Mouse (Mus musculus): Measurements from ENCODE around the gene Nemf.
"Not testable (repeated sequence)": the region's sequence is repeated elsewhere in the genome, so short reads cannot be mapped to it uniquely, and the experiment has no call there.

Nemf gene

DNA sequence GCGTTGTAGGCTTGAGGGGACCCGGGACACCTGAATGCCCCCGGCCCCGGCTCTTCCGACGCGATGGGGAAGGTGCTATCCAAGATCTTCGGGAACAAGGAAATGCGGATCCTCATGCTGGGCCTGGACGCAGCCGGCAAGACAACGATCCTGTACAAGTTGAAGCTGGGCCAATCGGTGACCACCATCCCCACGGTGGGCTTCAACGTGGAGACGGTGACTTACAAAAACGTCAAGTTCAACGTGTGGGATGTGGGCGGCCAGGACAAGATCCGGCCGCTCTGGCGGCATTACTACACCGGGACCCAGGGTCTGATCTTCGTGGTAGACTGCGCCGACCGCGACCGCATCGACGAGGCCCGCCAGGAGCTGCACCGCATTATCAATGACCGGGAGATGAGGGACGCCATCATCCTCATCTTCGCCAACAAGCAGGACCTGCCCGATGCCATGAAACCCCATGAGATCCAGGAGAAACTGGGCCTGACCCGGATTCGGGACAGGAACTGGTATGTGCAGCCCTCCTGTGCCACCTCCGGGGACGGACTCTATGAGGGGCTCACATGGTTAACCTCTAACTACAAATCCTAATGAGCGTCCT lies 15.9 kb upstream of the Nemf start:
- peak; percentile 10 to 11 for DNase-seq (ENCODE audit: low spot score in 2 of 2)

DNA sequence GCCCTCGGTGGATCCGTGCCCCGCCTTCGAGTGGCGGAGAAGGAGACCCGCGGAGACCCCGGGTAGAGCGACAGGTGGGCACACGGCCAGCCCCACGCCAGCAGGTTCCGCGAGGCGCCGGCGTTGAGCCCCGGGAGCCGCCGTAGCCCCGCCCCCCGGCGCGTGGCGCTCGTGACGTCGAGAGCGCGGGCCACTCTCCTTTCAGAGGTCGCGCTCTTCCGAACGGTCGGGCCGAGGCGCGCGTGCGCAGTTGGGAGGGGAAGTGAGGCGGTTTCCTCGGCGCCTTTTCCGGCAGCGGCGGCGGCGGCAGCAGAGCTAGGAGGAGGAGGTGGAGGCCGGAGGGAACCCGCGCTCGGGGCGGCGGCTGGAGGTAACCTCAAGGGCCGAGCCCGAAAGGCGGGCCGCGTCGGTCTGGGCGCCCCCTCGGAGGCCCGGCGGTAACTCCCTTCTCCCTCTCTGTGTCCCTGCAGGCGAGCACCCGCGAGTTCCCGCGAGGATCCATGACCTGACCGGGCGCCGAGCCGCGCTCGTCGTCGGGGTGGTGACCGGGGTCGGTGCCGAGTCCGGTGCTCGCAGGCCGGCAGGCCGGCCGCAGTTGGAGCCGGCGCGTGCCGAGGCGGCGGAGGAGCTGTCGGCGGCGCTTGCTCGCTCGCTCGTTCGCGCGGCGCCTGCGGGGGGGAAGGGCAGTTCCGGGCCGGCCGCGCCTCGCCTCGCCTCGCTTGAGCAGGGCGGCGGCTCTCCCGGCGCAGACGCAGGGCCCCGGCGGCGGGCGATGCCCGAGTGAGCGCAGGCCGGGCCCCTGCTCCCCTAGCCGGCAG lies 15.1 kb upstream of the Nemf start, which contains the start of the genes Arf6 and Gm9887:
Arf6 (plus strand) TSS at position 297 of the 818 bp plus-strand sequence.
Gm9887 (minus strand) TSS at position 605 of the 818 bp plus-strand sequence.
- DNase-seq (ENCODE audit: low spot score in 2 of 2) = peak; percentile 97 to 98

DNA sequence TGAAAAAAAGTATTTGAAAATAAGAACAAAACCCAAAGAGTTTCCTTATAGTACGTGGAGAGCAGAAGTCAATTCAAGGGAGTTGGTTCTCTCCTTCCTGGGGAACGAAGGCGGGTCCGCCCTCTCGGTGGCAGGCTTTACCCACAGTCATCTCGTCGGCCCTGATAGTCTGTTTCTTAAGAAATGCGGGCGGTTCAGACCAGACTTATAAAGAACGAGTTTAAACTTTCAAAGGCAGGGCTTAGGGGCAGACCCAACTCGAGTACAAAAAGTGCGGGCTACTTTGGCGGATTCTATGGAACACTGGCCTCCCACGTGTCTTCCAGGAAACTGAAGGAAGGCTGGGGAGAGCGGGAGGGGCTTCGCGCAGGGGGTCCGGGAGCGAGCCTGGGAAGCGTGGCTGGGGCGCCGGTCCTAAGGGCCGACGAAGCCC lies 14.5 kb upstream of the Nemf start:
- DNase-seq (ENCODE audit: low spot score in 2 of 2) = no peak

DNA sequence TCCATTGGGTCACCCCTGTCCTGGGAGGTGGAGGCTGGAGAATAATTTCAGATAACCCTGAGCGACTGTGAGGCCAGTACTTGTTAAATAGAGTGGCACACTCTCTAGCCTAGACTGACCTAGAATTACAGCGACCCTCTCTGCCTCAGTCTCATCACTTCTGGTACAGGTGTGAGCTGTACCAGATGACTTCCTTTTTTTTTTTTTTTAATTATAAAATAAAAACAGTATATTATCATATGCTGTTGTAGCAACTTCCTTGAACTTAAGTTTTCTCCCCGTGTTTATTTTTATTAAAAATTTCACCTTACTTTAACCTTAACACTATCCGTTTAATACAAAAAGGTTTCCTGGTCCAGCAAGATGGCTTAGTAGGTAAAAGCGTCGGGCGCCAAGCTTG lies 14.0 kb upstream of the Nemf start:
- DNase-seq (ENCODE audit: low spot score in 2 of 2) = no peak

DNA sequence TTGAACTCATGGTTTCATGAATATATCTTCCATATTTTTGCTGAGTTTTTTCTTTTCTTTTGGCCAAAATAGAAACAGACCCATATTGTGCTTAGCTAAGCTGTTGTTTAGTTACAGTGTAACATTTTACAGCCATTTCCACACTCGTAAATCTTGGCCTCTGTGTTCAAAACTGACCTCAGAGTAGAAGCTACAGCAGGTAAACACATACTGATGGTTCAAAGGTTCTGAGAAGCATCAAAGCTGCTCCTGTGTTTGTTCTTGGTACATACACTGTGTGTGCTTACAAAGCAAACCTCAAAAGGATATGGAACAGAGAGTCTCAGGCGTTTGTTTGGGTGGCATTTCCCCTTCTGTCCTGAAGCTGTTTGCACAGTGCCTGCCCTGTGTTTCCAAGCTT lies 10.6 kb upstream of the Nemf start:
- no peak for DNase-seq (ENCODE audit: low spot score in 2 of 2)

DNA sequence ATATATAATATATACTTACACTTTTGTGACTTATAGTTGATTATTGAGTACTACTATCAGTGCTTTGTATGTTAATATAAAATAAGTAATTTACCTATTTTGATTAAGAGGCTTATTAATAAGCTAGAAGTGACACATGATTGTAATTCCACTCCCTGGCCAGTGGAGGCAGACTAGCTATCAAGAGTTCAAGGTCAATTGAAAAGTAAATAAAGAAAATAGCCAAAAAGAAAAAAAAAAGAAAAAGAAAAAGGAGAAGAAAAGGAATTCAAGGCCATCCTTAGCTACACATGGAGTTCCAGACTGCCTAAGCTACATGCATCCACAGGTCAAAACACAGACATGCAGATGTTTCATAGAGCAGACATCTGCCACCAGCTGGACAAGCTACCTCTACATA lies 9.5 kb upstream of the Nemf start:
- DNase-seq (ENCODE audit: low spot score in 2 of 2) = no peak

DNA sequence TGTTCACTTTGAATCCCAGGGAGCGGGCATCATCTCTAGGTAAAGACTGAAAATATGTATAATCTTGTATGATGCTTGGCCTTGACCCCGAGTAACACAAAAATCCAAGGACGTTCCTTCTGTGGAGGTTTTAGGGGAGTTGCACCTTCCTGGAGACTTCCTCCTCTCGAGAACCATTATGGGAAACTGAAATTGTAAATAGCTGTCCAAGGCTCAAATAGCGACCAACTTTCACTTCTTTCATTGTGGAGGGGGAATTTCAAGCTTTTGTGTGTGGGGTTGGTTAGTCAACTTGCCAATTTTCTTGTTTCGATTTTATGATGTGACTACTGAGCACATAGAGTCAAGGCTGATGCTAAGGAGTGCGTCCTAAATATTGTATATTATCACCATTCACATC lies 8.8 kb upstream of the Nemf start:
- no peak for DNase-seq (ENCODE audit: low spot score in 2 of 2)

DNA sequence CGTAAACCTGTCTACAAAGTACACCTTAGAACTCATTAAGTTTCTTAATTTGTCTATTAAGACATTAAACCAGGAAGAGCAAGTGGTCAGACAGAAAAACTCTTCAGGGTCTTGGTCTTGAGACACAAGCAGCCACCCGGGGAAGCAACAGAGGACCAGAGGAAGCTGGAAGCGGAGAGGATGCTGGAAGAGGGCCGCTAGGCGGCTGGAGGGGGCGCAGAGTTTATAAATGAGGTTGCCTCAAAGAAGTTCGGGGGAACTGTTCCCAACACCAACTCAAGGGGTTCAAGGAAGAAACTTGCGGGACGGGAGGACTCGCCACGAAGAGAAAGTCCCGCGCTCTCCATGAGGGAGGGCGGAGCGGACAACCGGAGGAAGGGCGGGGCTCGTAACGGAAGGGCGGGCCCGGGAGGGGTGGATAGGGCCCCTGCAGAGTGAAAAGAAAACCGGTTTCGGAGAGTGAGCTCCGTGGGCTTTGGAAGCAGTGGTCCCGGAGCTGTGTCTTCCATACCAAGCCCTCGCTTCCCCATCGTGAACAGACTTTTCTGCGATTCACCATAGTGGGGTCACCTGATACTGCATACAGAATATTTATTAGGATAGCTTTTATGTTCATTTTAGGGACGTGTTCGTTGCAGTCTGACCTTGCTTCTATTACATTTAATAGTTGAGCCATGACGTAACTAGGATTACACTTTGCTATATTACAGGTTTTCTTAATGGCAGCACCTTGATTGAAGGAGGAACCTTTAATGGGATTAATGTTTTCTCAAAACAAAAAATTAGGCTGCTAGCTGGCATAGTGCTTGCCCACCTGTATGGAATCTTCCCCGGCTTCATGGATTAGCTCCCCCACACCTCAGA lies 7.2 kb upstream of the Nemf start:
- peak; percentile 61 to 66 for DNase-seq (ENCODE audit: low spot score in 2 of 2)

DNA sequence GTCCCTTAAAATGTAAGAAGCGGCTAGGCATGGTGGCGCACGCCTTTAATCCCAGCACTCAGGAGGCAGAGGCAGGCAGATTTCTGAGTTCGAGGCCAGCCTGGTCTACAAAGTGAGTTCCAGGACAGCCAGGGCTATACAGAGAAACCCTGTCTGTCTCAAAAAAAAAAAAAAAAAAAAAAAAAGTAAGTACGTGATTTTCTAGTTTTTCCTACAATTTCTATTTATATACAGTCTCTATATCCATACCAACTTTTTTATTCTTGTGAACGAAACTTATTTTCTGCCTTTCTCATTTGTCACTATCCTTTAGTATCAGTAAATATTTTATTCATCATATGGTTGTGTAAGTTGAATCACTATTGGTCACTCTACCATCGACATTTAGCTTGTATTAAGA lies 6.1 kb upstream of the Nemf start:
- not testable (repeated sequence) for DNase-seq (ENCODE audit: low spot score in 2 of 2)

DNA sequence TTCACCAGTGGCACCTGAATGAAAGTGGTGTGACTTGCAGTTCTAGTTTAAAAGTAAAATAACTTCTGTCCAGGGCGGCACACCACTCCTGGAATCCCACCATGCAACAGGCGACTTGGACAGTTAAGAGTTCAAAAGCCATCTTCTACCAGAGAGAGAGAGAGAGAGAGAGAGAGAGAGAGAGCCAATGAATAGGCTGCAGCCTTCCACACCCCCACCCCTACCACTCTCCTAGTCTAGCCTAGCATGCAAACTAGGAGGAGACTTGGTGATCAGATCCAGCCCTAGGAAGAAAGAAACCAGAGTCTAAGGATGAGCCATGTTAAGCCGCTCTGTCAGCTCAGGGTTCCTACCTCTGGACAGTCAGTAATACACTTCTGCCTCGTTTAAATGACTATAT lies 5.4 kb upstream of the Nemf start:
- DNase-seq (ENCODE audit: low spot score in 2 of 2) = no peak

DNA sequence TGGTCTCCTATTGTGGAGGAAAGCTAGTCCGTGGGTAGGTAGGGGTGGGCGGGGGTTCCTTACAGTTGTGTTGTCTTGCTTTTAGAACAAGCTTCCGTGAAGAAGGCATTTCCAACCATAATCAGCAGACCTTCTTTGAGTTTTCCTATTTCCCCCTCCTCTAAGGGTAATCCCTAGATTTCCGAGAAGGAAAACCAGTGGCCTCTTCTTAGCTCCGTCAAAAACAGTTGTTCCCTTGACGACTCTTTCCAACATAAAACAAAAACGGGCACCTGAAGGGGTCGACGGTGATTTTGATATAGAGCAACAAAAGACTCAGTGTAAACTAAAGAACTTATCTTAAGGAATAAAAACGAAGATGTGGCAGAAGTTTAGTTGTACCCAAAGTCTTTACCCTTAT lies 5.0 kb upstream of the Nemf start:
- DNase-seq (ENCODE audit: low spot score in 2 of 2) = no peak

DNA sequence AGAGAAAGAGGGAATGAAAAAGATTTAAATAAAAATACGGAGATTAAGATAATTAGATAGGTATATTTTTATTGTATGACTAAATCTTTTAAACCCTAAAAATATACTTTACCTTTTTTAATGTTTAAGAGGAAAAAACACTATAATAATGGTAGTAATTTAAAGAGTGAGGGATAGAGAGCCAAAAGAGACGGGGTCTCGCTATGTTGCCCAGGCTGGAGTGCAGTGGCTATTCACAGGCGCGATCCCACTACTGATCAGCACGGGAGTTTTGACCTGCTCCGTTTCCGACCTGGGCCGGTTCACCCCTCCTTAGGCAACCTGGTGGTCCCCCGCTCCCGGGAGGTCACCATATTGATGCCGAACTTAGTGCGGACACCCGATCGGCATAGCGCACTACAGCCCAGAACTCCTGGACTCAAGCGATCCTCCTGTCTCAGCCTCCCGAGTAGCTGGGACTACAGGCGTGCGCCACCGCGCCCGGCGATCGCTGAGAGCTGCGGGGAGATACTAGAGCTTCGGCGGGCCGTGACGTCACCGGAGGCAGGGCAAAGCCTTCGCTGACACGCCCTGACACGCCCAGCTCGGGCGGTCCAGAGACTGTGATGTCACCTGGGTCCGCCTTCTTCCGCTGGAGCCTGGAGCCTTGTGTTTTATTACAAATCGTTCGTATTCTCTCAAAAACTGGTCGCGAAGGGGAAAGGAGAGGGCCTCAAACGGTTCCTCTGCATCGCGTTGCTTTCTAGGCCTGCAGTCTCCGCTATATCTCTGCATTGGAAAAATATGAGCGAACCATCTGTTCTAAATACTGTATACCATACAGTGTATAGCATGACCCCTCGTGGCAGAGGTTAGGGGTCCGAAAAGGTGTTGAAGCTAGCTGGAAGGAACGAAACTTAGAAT lies 4.3 kb upstream of the Nemf start:
- DNase-seq (ENCODE audit: low spot score in 2 of 2) = peak; percentile 99 to 100

DNA sequence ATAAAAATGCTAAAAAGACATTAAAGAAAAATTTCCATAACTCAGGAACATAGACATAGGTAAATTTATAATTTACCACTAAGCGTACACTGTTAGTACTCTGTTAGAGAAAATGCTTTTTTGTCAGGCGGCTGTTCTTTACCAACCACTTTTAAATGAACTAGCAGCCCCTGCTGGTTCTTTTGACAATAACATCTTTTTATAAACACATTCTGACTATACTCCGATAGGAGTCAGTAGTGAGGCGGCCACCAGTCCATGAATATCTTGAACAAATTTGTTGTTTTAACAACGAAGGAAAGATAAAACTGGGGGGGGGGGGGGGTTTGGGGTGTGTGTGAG lies 3.7 kb upstream of the Nemf start:
- peak; percentile 45 to 80 for DNase-seq (ENCODE audit: low spot score in 2 of 2)

DNA sequence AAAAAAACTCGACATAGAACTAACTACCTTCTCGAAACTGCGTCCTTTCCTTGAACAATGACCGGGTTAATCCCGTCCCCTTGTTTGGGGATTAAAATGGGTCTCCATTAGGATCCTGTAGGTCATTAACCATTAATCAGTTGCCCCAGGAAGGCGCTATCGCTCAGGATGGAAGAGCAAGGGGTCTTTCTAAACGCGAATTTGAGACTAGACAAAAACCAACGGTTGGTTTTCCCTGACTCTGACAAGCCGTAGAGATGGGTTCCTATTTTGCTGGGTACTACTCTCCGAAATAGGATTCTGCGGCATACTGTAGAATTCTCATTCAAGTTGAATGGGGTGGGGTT lies 308 bp upstream of the Nemf start:
- DNase-seq (ENCODE audit: low spot score in 2 of 2) = no peak

DNA sequence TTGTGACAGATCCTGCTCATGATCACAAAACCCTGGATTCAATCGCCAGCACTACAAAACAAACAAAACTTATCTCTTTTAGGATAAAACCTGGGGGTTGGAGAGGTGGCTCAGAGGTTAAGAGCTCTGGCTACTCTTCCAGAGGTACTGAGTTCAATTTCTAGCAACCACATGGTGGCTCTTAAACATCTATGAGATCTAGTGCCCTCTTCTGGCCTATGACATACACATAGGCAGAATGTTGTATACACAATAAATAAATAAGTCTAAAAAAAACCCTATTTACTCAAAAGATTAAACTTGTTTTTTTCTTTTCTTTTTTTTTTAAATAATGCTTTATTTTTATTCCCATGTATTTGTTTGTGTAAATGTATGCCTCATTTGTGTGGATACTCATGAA lies 5.3 kb downstream of the Nemf start:
- DNase-seq (ENCODE audit: low spot score in 2 of 2) = no peak

DNA sequence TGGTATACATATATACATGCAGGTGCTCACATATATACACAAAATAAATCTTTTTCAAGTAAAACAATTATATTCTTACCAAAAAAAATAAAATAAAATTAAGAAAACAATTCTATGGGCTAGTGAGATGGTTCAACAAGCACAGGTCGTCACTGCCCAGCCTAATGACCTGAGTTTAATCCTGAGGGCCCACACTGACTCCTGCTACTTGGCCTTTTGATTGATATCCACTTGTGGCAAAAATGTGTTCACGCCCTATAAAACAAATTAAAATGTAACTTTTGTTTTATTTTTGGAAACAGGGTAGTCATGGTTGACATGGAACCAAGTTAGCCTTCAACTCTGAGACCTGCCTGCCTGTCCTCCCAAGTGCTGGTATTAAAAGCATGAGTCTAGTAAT lies 7.0 kb downstream of the Nemf start:
- DNase-seq (ENCODE audit: low spot score in 2 of 2) = no peak

DNA sequence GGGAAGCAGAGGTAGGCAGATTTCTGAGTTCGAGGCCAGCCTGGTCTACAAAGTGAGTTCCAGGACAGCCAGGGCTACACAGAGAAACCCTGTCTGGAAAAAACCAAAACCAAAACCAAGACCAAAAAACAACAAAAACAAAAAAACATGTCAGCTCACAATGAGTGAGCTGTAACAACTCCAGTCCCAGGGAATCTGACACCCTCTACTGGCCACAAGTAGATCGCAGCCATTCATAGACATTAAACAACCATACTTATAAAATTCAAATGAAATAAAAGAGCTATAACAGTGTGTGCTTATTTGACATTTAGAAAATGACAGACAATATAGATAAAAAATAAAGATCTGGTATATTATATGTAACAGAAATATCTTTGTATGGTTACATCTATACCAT lies 23.4 kb downstream of the Nemf start:
- DNase-seq (ENCODE audit: low spot score in 2 of 2) = no peak

DNA sequence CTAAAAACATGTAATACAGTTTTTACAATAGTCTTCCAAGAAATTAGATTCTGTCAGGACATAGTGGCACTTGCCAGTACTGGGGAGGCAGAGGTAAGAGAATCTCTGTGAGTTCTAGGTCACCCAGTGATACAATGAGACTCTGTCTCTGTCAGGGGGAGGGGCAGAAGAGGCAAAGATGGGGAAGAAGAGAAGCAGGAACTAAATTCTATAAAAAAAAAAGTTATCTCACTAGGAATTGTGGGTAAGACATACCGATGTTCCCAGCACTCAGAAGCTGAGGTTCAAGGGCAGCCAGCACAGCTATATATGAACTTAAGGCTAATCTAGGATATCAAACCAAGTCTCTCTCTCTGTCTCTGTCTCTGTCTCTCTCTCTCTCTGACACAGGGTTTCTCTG lies 24.8 kb downstream of the Nemf start:
- DNase-seq (ENCODE audit: low spot score in 2 of 2) = no peak

DNA sequence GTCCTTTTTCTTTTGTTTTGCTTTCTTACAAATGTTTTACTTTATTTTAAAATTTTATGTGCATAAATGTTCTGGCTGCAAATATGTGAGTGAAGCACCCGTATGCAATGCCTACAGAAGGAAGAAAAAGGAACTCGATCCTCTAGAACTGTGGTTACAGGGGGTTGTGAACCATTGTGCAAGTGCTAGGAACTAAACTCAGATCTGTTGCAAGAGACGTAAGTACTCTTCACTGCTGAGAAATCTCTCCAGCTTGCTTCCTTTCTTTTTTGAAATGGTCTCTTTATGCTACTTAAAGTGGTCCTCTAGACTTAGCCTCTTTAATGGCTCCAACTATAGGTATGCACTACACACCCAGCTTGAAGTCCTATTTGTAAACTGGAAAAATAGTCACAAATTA lies 25.8 kb downstream of the Nemf start:
- no peak for DNase-seq (ENCODE audit: low spot score in 2 of 2)

DNA sequence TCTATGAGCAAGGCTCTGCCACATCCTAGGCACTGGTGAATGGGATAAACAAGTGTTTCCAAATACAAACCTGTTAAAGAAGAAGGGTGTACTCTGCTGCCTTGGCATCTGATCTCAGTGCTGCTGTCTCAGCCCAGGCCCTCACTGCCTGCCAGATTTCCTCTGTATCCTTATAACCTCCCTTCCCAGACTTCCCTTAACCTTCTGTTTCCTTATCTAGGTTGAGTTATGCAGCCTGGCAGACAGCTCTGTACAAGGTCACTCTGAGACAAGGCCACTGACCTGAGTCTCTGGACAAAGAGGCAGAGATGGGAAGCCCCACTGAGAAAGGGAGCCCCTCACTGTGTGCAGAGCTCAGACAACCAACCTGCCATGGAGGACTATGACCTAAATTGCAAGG lies 38.5 kb downstream of the Nemf start:
- no peak for DNase-seq (ENCODE audit: low spot score in 2 of 2)

DNA sequence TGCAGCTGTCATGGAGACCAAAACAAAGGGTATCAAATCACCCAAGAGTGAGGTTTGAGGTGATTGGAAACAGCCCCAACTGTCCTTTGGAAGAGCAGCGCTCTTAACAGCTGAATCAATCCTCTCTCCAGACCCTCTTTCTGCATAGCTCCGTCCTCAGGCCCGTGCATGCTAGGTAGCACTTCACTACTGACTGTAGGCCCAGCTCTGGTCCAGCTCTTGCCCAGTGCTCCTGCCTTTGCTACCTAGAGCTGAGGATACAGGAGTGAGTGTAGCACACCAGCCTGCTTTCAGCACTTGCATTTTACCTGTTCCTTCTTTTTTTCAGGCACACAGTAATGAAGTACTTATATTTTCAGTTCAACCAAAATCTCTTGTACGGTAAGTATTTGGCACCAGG lies 47.3 kb downstream of the Nemf start:
- no peak for DNase-seq (ENCODE audit: low spot score in 2 of 2)

DNA sequence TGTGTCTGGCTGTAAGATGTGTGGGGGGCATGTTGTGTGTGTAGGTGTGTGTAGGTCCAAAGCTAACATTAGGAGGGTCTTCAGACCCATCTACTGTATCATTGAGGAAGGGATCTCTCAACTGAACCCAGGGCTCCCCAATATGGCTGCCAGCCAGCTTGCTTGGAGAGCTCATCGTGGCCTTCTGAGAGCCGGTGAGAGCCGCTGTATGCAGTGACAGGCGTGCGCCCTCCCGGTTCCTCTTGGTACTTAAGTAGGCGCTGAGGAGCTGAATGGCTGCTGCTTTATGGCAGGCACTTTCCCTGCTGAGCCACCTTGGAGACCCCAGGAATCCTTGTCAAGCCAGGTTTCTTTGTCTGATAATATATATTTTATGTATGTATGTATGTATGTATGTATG lies 50.6 kb downstream of the Nemf start:
- DNase-seq (ENCODE audit: low spot score in 2 of 2) = no peak
